ENCODE assay signal across 18 mouse cellular contexts in genomic region chr14:105751762-105752161, GRCm38 (mm10).
DNase-seq lines count a peak whose midpoint lies in the region; ATAC-seq and TF ChIP-seq lines count a peak whose summit lies in the region.
"Had no signal": no experiment of that assay in that cellular context is flagged by ENCODE, and none has a peak within 500 bp of the region (broad histone marks: within the 10 kb centered on the region; RNA-seq: fewer than 3 reads in every experiment).

No protein-coding gene starts in this region.

- TF ChIP-seq EP300 in MEL (IDR thresholded peaks at IDR 0.05; ENCODE audit: low read depth in 1 of 2, low read length in 2 of 2), result no peak

- H3K9me3 ChIP-seq in MEL (replicated peaks; ENCODE audit: insufficient read depth, low read length), result no peaks in the 10 kb centered on the region
- H3K9me3 ChIP-seq: embryonic facial prominence, embryonic 13.5 days; forebrain, embryonic 13.5 days; intestine, embryonic 15.5 days had no signal

- no peak overlapping the region for H3K27ac ChIP-seq in MEL (ENCODE audit: control insufficient read depth, low read depth, low read length)
- no peak overlapping the region for H3K27ac ChIP-seq in gastrocnemius, adult 2 months
- H3K27ac ChIP-seq: embryonic facial prominence, embryonic 13.5 days; forebrain, embryonic 13.5 days; heart, embryonic 13.5 days; hindbrain, embryonic 14.5 days; intestine, embryonic 15.5 days had no signal

- H3K27me3 ChIP-seq in MEL (ENCODE audit: control insufficient read depth in 1 of 2, insufficient read depth in 2 of 2, low read length in 2 of 2), result no peaks in the 10 kb centered on the region
- H3K27me3 ChIP-seq: embryonic facial prominence, embryonic 13.5 days; forebrain, embryonic 13.5 days; heart, embryonic 13.5 days; intestine, embryonic 15.5 days had no signal

- no peaks in the 10 kb centered on the region for H3K79me2 ChIP-seq in MEL (ENCODE audit: control insufficient read depth, insufficient read depth, low read length, poor library complexity)

- peak; percentile 14 for DNase-seq in MEL (ENCODE audit: low read depth, low spot score)
- DNase-seq in left cerebral cortex, postnatal 14 days (ENCODE audit: low spot score in 2 of 2), result no peak
- DNase-seq in gastrocnemius, adult 2 months, result no peak
- no peak for DNase-seq in lung, adult 2 months
- DNase-seq: adrenal gland, adult 8-10 months; adrenal gland, postnatal 36 days; cerebellum, adult 11-12 months; cerebellum, adult 9-10 months; cerebellum, postnatal 25 days; heart, postnatal 4 days; kidney, adult 2 months had no signal

- no peak for TF ChIP-seq RAD21 in MEL (IDR thresholded peaks at IDR 0.05; ENCODE audit: low read depth, low read length)

- no peak overlapping the region for H3K4me3 ChIP-seq in MEL (ENCODE audit: control insufficient read depth in 1 of 2, insufficient read depth in 1 of 2, low read depth in 2 of 2, low read length in 2 of 2)
- no peak overlapping the region for H3K4me3 ChIP-seq in gastrocnemius, adult 2 months
- no peak overlapping the region for H3K4me3 ChIP-seq in lung, adult 2 months (replicated peaks; ENCODE audit: extremely low read depth, low read depth, low read length)
- H3K4me3 ChIP-seq: embryonic facial prominence, embryonic 13.5 days; forebrain, embryonic 13.5 days; heart, embryonic 13.5 days; intestine, embryonic 15.5 days had no signal

- WGBS in lung, adult 2 months, result 74% methylated on average over 7 of the region's 7 CpGs

- TF ChIP-seq CTCF in MEL (IDR thresholded peaks at IDR 0.05 in 2 of 3, conservative IDR thresholded peaks at IDR 0.05 in 1 of 3; ENCODE audit: control insufficient read depth in 1 of 3, insufficient read depth in 1 of 3, low read depth in 2 of 3, low read length in 3 of 3, poor library complexity in 1 of 3, severe bottlenecking in 1 of 3), result no peak
- TF ChIP-seq CTCF in gastrocnemius, adult 2 months (IDR thresholded peaks at IDR 0.05), result no peak
- no peak for TF ChIP-seq CTCF in lung, adult 2 months (IDR thresholded peaks at IDR 0.05; ENCODE audit: insufficient read depth, low read length)

- H3K9ac ChIP-seq in MEL (ENCODE audit: control insufficient read depth, low read depth, low read length, poor library complexity, severe bottlenecking), result no peak overlapping the region
- H3K9ac ChIP-seq: embryonic facial prominence, embryonic 13.5 days; forebrain, embryonic 13.5 days; heart, embryonic 13.5 days; hindbrain, embryonic 14.5 days; intestine, embryonic 15.5 days had no signal

- H3K36me3 ChIP-seq in MEL (ENCODE audit: control insufficient read depth in 1 of 2, insufficient read depth in 2 of 2, low read length in 2 of 2), result no peaks in the 10 kb centered on the region; a peak in 1 of 4 replicates
- H3K36me3 ChIP-seq: embryonic facial prominence, embryonic 13.5 days; heart, embryonic 13.5 days; intestine, embryonic 15.5 days had no signal

- no peaks in the 10 kb centered on the region for H3K4me1 ChIP-seq in MEL (ENCODE audit: control insufficient read depth in 1 of 2, insufficient read depth in 2 of 2, low read length in 2 of 2)
- H3K4me1 ChIP-seq in lung, adult 2 months (ENCODE audit: control insufficient read depth, insufficient read depth, low read length), result no peaks in the 10 kb centered on the region
- H3K4me1 ChIP-seq: embryonic facial prominence, embryonic 13.5 days; forebrain, embryonic 13.5 days; heart, embryonic 13.5 days; intestine, embryonic 15.5 days had no signal

- intact Hi-C loops in left cerebral cortex, postnatal 14 days (cut with DNase I), result no loop called here
- intact Hi-C loops in gastrocnemius, adult 2 months (cut with DNase I), result no loop called here

- no peak for TF ChIP-seq POLR2A in MEL (IDR thresholded peaks at IDR 0.05; ENCODE audit: control insufficient read depth in 1 of 2, insufficient read depth in 1 of 2, low read depth in 1 of 2, low read length in 2 of 2, poor library complexity in 1 of 2)
- no peak for TF ChIP-seq POLR2A in lung, adult 2 months (IDR thresholded peaks at IDR 0.05; ENCODE audit: borderline replicate concordance, extremely low read depth, low read depth, low read length)

- ATAC-seq in common myeloid progenitor, adult 5-6 weeks (replicated peaks; ENCODE audit: low read depth, poor library complexity, severe bottlenecking), result peak; percentile 79
- ATAC-seq in megakaryocyte, adult 5-6 weeks (ENCODE audit: poor library complexity, severe bottlenecking), result peak; percentile 71
- ATAC-seq: forebrain, embryonic 13.5 days; intestine, embryonic 15.5 days had no signal

TF ChIP-seq in MEL, 35 proteins besides CTCF, POLR2A, EP300 and RAD21:
- TF ChIP-seq MYC (IDR thresholded peaks at IDR 0.05; ENCODE audit: low read depth, low read length) (no peak), NELFE (IDR thresholded peaks at IDR 0.05; ENCODE audit: low read depth, low read length) (no peak), MEF2A (IDR thresholded peaks at IDR 0.05; ENCODE audit: extremely low read depth, insufficient replicate concordance, low read depth, low read length, poor library complexity, severe bottlenecking) (no peak), ETS1 (IDR thresholded peaks at IDR 0.05; ENCODE audit: low read depth, low read length) (no peak), ZNF384 (IDR thresholded peaks at IDR 0.05; ENCODE audit: low read depth, low read length) (no peak), ZMIZ1 (IDR thresholded peaks at IDR 0.05; ENCODE audit: low read depth, low read length) (no peak), NRF1 (IDR thresholded peaks at IDR 0.05; ENCODE audit: insufficient read depth, low read depth, low read length, poor library complexity, severe bottlenecking) (no peak), TCF12 (IDR thresholded peaks at IDR 0.05; ENCODE audit: low read depth, low read length) (no peak), MAX (IDR thresholded peaks at IDR 0.05; ENCODE audit: low read length) (no peak), TBP (IDR thresholded peaks at IDR 0.05; ENCODE audit: low read depth, low read length) (no peak), POLR2AphosphoS5 (IDR thresholded peaks at IDR 0.05; ENCODE audit: borderline replicate concordance, low read depth, low read length) (no peak), RCOR1 (IDR thresholded peaks at IDR 0.05; ENCODE audit: low read depth, low read length) (no peak), ZC3H11A (IDR thresholded peaks at IDR 0.05; ENCODE audit: low read depth, low read length) (no peak), GABPA (IDR thresholded peaks at IDR 0.05; ENCODE audit: low read depth, low read length) (no peak), UBTF (IDR thresholded peaks at IDR 0.05; ENCODE audit: borderline replicate concordance, insufficient read depth, low read depth, low read length) (no peak), GATA1 (IDR thresholded peaks at IDR 0.05; ENCODE audit: low read depth, low read length) (no peak), ZKSCAN1 (IDR thresholded peaks at IDR 0.05; ENCODE audit: low read depth, low read length) (no peak), SIN3A (IDR thresholded peaks at IDR 0.05; ENCODE audit: low read length) (no peak)
TF ChIP-seq in MEL: peak in this region for 0.
